Comparison of ENCODE assay signal across 9 mouse cellular contexts in the genomic region with DNA sequence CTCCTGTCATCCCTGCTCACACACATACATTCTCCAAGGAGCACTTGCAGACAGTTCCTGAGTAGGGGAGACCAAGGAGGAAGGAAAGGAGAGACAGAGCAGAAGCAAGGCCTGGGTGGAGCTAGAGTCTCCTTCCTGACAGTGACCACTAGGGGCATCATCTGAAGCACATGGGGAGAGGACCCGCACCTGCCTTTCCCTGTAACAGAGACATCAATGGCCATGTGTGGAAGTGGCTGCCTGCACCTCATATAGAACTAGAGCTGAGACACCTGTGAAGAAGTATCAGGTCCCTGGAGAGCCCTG.
DNase-seq lines count a peak whose midpoint lies in the region; ATAC-seq and TF ChIP-seq lines count a peak whose summit lies in the region.
"Had no signal": no experiment of that assay in that cellular context is flagged by ENCODE, and none has a peak within 500 bp of the region (broad histone marks: within the 10 kb centered on the region; RNA-seq: fewer than 3 reads in every experiment).

No protein-coding gene starts in this region.

- H3K27me3 ChIP-seq in small intestine, adult 2 months (ENCODE audit: control insufficient read depth, insufficient read depth, low read length), result no peaks in the 10 kb centered on the region
- H3K27me3 ChIP-seq: neural tube, embryonic 13.5 days had no signal

- intact Hi-C loops in left cerebral cortex, adult 2 months (cut with DNase I), result loop anchor here (5.0 kb wide), 1 partner anchor 107 kb away; no protein-coding TSS in a partner anchor

- H3K4me3 ChIP-seq in left cerebral cortex, adult 2 months, result no peak overlapping the region
- H3K4me3 ChIP-seq in small intestine, adult 2 months (ENCODE audit: low read depth, low read length), result no peak overlapping the region
- H3K4me3 ChIP-seq: neural tube, embryonic 13.5 days had no signal

- peak; percentile 39 to 63; a peak in 2 of 4 replicates for ATAC-seq in hematopoietic stem cell, adult 5-6 weeks (replicated peaks in 1 of 2; ENCODE audit: insufficient read depth in 1 of 2, low FRiP score in 2 of 2, low TSS enrichment in 1 of 2, low read depth in 1 of 2, poor library complexity in 2 of 2, severe bottlenecking in 2 of 2)

- 8% methylated on average over 1 of the region's 1 CpGs for WGBS in small intestine, adult 2 months

- H3K27ac ChIP-seq in left cerebral cortex, adult 2 months, result no peak overlapping the region
- peak overlapping the region; percentile 26 for H3K27ac ChIP-seq in small intestine, adult 2 months (ENCODE audit: insufficient read depth, low read depth, low read length)
- H3K27ac ChIP-seq: neural tube, embryonic 13.5 days had no signal

- DNase-seq in left cerebral cortex, adult 2 months (ENCODE audit: extremely low spot score in 1 of 2, low spot score in 2 of 2), result no peak
- no peak for DNase-seq in left cerebral cortex, adult 8-10 months (ENCODE audit: low spot score in 2 of 2)
- peak; percentile 30 for DNase-seq in MN1 (ENCODE audit: low spot score)
- DNase-seq in urinary bladder, postnatal 25 days (ENCODE audit: low spot score), result no peak
- no peak for DNase-seq in left cerebral cortex, adult 9 months (ENCODE audit: low spot score in 2 of 2)
- DNase-seq in cerebellum, adult 11 months, result no peak

- H3K4me1 ChIP-seq in small intestine, adult 2 months (ENCODE audit: control insufficient read depth, insufficient read depth, insufficient read length, low read length), result peaks cover 16% of the 10 kb centered on the region; the same call in 1 of the 2 replicates
- H3K4me1 ChIP-seq: neural tube, embryonic 13.5 days had no signal

- no peak for TF ChIP-seq POLR2A in small intestine, adult 2 months (IDR thresholded peaks at IDR 0.05; ENCODE audit: low read depth, low read length)

- peak; percentile 41 for TF ChIP-seq CTCF in left cerebral cortex, adult 2 months (IDR thresholded peaks at IDR 0.05)
- TF ChIP-seq CTCF in small intestine, adult 2 months (IDR thresholded peaks at IDR 0.05; ENCODE audit: extremely low read depth, insufficient read length, insufficient replicate concordance, low read depth, low read length), result peak; percentile 58; the same call in 1 of the 2 replicates

- H3K36me3 ChIP-seq in small intestine, adult 2 months (ENCODE audit: control insufficient read depth, insufficient read depth, low read length), result no peaks in the 10 kb centered on the region
- H3K36me3 ChIP-seq: neural tube, embryonic 13.5 days had no signal
